Mouse (Mus musculus) forebrain, embryonic 16.5 days (tissue): ENCODE measurements around the gene Acad11. TPM values are rescaled to one million over a fixed set of nuclear protein-coding genes. Genes with fewer than 3 reads are reported as not detected.

Experiments used
- ATAC-seq: fragments of 200-750 bp; cut with Nextera tagmentation; 2 replicates; pipeline ENCODE4 v1.8.0; 2017; ENCODE audit warnings: mild to moderate bottlenecking, moderate library complexity
- H3K27ac ChIP-seq: fragments of 300-500 bp; sonication (generic); 2 replicates; pipeline ENCODE4 v1.5.1; 2014; ENCODE audit warnings: low read length, control low read depth
- H3K27me3 ChIP-seq: fragments of 300-500 bp; sonication (generic); replicated peaks from 2 replicates; pipeline ENCODE4 v1.6.1; 2014; ENCODE audit warnings: low read length; ENCODE audit not compliant: control insufficient read depth, insufficient read depth
- H3K36me3 ChIP-seq: fragments of 300-500 bp; sonication (generic); 2 replicates; pipeline ENCODE4 v1.6.1; 2014; ENCODE audit not compliant: control insufficient read depth, insufficient read depth
- H3K4me1 ChIP-seq: fragments of 300-500 bp; sonication (generic); replicated peaks from 2 replicates; pipeline ENCODE4 v1.6.1; 2014; ENCODE audit warnings: low read length; ENCODE audit not compliant: control insufficient read depth, insufficient read depth
- H3K4me2 ChIP-seq: fragments of 300-500 bp; sonication (generic); 2 replicates; pipeline ENCODE4 v1.6.1; 2014; ENCODE audit warnings: mild to moderate bottlenecking, low read length, control low read depth
- H3K4me3 ChIP-seq: fragments of 300-500 bp; sonication (generic); replicated peaks from 2 replicates; pipeline ENCODE4 v1.5.1; 2014; ENCODE audit warnings: mild to moderate bottlenecking, low read length, control low read depth
- H3K9ac ChIP-seq: fragments of 300-500 bp; sonication (generic); replicated peaks from 2 replicates; pipeline ENCODE4 v1.6.1; 2014; ENCODE audit warnings: low read depth, low read length, control low read depth
- H3K9me3 ChIP-seq: fragments of 300-500 bp; sonication (generic); 2 replicates; pipeline ENCODE4 v1.6.1; 2016; ENCODE audit warnings: low read length; ENCODE audit not compliant: control insufficient read depth
- WGBS: fragments of 180-500 bp; shearing (Covaris S2); extraction: QIAGEN DNeasy Blood & Tissue Kit; methylation state at CpG from one replicate; pipeline ENCODE4 v1.1.7; 2014; 5-methylcytosine and 5-hydroxymethylcytosine counted together
- polyA plus RNA-seq: library from polyadenylated mRNA; unstranded; fragments of >200 nt; fragmentation: Nextera tagmentation; extraction: Ambion mirVana; gene quantifications from 2 replicates; pipeline ENCODE4 v1.2.1, GENCODE M21; 2015

Gene Acad11
- polyA plus RNA-seq, 1 experiment from 2014 or later = 6.0 TPM

DNA sequence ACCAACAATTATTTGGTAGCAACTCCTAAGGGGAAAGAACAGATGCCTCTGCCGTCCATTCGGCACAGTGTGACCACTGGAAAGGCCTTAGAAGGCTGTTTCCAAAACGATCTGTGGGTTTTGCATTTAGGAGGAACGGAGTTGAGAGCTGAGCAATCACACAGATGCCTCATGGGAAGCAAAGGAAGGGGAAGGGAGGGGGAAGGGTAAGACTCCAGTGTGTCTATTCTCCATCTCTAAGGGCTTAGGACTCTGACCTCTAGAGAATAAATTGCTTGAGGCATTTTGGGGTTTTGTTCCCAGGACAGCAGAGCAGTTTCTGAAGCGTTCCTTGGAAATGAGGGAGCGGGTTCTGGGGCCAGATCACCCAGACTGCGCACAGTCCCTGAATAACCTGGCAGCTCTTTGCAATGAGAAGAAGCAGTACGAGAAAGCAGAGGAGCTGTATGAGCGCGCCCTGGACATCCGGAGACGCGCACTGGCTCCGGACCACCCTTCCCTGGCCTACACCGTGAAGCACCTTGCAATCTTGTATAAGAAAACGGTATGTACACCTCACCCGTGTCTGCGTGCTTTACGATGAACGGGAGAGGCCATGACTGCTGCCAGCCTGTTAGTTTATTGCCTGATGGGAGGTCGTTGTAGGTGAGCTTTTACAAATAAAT lies 24.0 kb upstream of the Acad11 start:
- Histone ChIP-seq H3K4me3 (no peak overlapping the region), H3K4me2 (no peak overlapping the region), H3K9ac (no peak overlapping the region), H3K36me3 (no peaks in the 10 kb centered on the region), H3K4me1 (no peaks in the 10 kb centered on the region), H3K27me3 (no peaks in the 10 kb centered on the region), H3K9me3 (no peaks in the 10 kb centered on the region), H3K27ac (no peak overlapping the region)
- ATAC-seq = no peak
- 93% methylated on average over 21 of the region's 21 CpGs for WGBS

DNA sequence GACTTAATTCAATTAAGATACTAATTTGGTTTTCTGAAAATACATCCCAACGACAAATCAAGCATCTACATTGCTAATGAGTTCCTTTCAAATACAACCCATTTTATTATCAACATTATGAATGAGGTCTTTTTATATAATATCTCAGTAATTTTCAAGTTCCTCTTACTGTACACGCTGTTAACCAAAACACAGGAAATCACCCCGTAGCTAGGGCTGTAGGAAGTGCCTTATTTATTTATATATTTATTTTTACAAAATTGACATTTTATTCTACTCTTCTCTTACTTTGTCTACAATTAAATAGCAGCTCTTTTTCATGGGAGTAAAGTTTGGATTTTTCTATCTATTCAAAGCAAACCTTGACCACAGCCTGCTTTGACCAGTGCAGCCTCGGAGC lies 23.4 kb upstream of the Acad11 start:
- no peak overlapping the region for H3K27ac ChIP-seq
- WGBS = 89% methylated on average over 4 of the region's 4 CpGs
- no peaks in the 10 kb centered on the region for H3K27me3 ChIP-seq
- no peak overlapping the region for H3K9ac ChIP-seq
- no peaks in the 10 kb centered on the region for H3K9me3 ChIP-seq
- no peak overlapping the region for H3K4me3 ChIP-seq
- no peak overlapping the region for H3K4me2 ChIP-seq
- H3K36me3 ChIP-seq = no peaks in the 10 kb centered on the region
- no peak for ATAC-seq
- H3K4me1 ChIP-seq = no peaks in the 10 kb centered on the region

DNA sequence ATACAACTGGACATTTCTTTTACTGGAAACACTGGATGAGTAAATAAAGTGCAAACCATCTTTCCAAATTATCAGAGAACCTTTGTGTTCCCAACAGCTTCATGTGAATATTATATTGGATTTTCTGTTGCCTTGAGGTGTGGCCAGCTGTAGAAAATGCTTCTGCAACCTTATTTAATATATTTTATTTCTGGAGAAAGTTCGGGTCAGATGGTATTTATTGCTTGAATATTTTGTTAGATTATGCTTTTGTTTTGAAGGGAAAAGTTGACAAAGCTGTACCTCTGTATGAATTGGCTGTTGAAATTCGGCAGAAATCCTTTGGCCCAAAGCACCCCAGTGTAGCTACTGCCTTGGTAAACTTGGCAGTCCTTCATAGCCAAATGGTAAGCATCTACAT lies 22.8 kb upstream of the Acad11 start, which contains the start of gene Gm28305:
Gm28305 (plus strand) TSS at position 301 of the 400 bp plus-strand sequence.
- Histone ChIP-seq H3K9me3 (no peaks in the 10 kb centered on the region), H3K4me1 (no peaks in the 10 kb centered on the region), H3K36me3 (no peaks in the 10 kb centered on the region), H3K9ac (no peak within 1 kb of the TSS), H3K4me2 (no peak within 1 kb of the TSS), H3K4me3 (no peak within 1 kb of the TSS), H3K27ac (no peak within 1 kb of the TSS), H3K27me3 (no peaks in the 10 kb centered on the region)
- WGBS = 75% methylated on average over 2 of the region's 2 CpGs
- no peak for ATAC-seq

DNA sequence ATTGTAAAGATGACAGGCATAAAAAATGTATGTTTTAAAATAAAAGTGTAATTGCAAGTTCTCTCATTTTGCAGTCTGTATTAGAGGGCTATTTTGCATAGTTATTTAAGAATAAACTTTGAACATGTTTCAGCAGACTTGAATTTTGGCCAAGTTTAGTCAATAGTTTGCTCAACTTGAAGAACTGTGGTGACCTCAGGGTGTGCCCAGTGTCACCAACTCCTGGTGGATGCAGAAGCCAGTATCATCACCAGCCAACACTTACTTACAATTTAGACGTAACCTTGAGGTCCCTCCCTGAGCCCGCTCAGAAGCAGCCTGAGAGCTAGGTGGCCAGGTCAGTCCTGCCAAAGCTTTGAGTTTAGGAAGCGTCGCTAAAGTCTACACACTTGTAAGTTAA lies 19.5 kb upstream of the Acad11 start:
- Histone ChIP-seq H3K4me2 (no peak overlapping the region), H3K9me3 (no peaks in the 10 kb centered on the region), H3K4me3 (no peak overlapping the region), H3K27ac (no peak overlapping the region), H3K36me3 (peaks cover 13% of the 10 kb centered on the region), H3K27me3 (no peaks in the 10 kb centered on the region), H3K4me1 (no peaks in the 10 kb centered on the region), H3K9ac (no peak overlapping the region)
- no peak for ATAC-seq
- 93% methylated on average over 4 of the region's 4 CpGs for WGBS

DNA sequence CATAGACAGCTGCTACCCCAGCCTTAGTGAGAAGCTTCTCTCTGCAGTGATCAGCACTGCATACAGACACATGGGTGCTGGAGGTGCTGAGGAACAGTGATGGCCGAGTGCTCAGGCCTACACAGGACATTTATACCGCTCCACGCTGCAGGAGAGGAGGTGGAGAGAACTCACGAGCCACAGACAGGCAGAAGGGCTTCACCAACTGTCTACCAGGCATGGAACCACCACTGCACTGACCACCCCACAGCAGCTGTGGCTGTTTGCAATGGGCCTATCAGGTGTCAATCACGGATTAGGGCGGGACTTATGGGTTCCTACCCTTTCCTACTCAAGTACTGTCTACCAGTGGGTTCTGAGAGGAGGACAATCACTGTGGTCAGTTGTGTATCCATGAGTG lies 12.1 kb upstream of the Acad11 start:
- 96% methylated on average over 6 of the region's 6 CpGs for WGBS
- Histone ChIP-seq H3K4me1 (no peaks in the 10 kb centered on the region), H3K27ac (no peak overlapping the region), H3K4me3 (no peak overlapping the region), H3K9ac (no peak overlapping the region), H3K27me3 (no peaks in the 10 kb centered on the region), H3K36me3 (peaks cover 67% of the 10 kb centered on the region), H3K4me2 (no peak overlapping the region), H3K9me3 (no peaks in the 10 kb centered on the region)
- ATAC-seq = no peak

DNA sequence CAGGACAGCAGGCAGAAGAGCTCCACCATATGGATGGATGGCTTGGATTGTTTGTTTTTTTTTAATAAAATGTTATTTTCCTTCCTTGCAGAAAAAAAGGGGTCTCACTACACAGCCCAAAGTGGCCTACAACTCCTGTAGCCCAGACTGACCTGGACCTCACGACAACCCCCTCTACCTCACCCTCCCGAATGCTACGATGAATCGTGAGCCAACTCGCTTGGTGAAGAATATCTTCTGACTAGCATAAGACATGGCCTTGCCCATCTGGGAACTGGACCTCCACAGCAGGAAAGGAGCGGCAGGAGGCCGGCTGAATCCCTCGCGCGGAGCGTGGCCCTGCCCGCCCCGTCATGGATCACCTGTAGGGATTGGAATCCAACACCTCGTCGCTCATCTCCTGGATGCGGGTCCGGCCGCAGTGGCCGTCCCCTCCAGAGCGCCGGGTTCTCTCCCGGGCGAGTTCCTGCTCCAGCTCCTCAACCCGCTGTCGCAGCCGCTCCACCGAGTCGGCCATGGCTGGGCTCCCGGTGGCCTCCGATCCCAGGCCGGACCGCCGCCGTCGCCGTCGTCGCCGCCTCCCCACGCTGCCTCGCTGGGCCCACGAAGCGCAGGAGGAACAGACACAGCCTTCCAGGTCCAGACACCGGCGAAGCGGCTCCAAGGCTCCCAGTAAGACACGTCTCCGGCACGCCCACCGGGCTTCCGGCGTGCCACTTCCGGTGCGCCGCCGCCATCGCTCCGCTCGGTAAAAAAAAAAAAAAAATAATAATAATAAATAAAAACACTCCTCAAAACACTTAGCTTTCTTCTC lies 540 bp upstream of the Acad11 start, which contains the start of gene Uba5:
Uba5 (minus strand) TSS at position 705 of the 814 bp plus-strand sequence.
- peak within 1 kb of the TSS; percentile 62 for H3K27ac ChIP-seq
- H3K9me3 ChIP-seq = no peaks in the 10 kb centered on the region
- H3K4me1 ChIP-seq = peaks cover 20% of the 10 kb centered on the region
- peak within 1 kb of the TSS; percentile 86 for H3K4me3 ChIP-seq
- peaks cover 8% of the 10 kb centered on the region; the same call in 1 of the 2 replicates for H3K36me3 ChIP-seq
- ATAC-seq = peak; percentile 80
- no peaks in the 10 kb centered on the region for H3K27me3 ChIP-seq
- H3K4me2 ChIP-seq = peak within 1 kb of the TSS; percentile 98
- under 1% methylated on average over 58 of the region's 59 CpGs for WGBS
- H3K9ac ChIP-seq = peak within 1 kb of the TSS; percentile 81

DNA sequence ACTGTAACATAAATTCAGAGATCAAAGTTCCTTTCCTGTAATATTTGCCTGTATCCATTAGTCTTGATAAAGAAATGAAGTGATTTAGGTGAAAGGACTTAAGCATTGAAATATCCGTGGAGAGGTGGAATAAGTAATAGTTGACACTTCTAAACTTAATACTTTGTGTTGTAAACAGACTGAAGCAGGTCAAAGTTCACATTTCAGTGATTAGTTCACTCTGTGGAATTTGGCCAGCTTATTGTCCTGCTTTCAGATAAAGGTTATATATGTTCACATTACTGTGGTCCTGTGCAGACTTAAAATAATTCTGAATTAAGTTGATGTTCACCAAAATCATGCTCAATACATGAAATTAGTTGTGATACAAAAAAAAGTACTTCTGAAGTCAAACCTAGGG lies 1.4 kb downstream of the Acad11 start:
- WGBS = 46% methylated on average over 1 of the region's 1 CpGs
- no peak for ATAC-seq
- Histone ChIP-seq H3K4me2 (no peak overlapping the region), H3K9ac (no peak overlapping the region), H3K27ac (no peak overlapping the region), H3K27me3 (no peaks in the 10 kb centered on the region), H3K9me3 (no peaks in the 10 kb centered on the region), H3K4me3 (no peak overlapping the region), H3K4me1 (peaks cover 20% of the 10 kb centered on the region), H3K36me3 (peaks cover 7% of the 10 kb centered on the region; the same call in 1 of the 2 replicates)

DNA sequence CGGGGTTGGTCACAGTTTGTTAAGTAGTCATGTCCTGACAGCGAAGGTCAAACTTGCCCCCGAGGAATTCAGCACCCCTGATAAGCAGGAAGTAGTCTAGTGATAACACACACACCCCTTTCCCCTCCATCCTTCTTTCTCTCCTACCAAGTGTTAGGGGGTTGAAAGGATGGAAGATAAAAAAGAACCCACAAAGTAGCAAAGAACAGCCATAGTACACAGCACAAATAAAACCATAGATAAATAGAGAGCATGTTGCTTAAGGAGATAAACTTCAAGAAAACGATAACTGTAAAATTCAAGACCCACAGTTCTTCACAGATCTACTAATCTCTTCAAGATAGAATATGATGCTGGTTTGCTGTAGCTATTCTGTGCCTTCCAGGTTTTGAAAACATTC lies 7.1 kb downstream of the Acad11 start:
- H3K4me2 ChIP-seq = no peak overlapping the region
- no peak overlapping the region for H3K4me3 ChIP-seq
- no peaks in the 10 kb centered on the region for H3K27me3 ChIP-seq
- H3K36me3 ChIP-seq = no peaks in the 10 kb centered on the region
- ATAC-seq = no peak
- H3K27ac ChIP-seq = no peak overlapping the region
- H3K9me3 ChIP-seq = no peaks in the 10 kb centered on the region
- no peaks in the 10 kb centered on the region for H3K4me1 ChIP-seq
- H3K9ac ChIP-seq = no peak overlapping the region
- 91% methylated on average over 4 of the region's 4 CpGs for WGBS

DNA sequence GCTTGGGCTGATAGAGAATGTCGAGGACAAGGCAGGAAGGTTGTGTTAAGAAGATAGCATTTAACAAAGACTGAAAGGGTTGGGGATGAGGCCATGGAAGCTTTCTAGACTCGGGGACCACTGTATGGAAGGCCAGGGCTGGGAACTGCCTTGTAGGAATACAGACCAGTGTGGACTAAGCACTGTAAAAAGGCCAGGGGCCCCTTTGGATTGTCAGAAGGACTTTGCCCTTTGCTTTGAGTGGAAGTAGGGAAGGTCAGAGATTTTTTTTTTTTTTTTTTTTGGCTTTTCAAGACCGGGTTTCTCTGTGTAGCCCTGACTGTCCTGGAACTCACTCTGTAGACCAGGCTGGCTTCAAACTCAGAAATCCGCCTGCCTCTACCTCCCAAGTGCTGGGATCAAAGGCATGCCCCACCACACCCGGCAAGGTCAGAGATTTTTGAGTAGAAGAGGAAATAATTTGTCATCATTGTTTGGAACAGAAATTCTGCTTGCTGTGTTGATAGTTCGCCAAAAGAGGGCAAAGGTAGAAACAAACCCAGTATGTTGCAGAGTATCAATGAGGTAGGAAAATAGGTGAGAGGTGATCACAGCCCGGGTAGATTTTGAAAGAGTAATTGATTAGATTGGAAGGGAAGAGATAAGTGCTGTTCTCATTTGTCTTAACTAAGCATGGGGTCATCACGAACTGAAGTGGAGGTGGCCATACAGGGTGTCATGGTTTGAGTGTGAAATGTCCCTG lies 7.9 kb downstream of the Acad11 start:
- ATAC-seq = no peak
- no peaks in the 10 kb centered on the region for H3K9me3 ChIP-seq
- H3K9ac ChIP-seq = no peak overlapping the region
- no peak overlapping the region for H3K27ac ChIP-seq
- no peaks in the 10 kb centered on the region for H3K27me3 ChIP-seq
- H3K4me3 ChIP-seq = no peak overlapping the region
- 81% methylated on average over 8 of the region's 8 CpGs for WGBS
- H3K36me3 ChIP-seq = no peaks in the 10 kb centered on the region
- no peaks in the 10 kb centered on the region for H3K4me1 ChIP-seq
- no peak overlapping the region for H3K4me2 ChIP-seq
